Mouse (Mus musculus): ENCODE results near the gene Insl6.

Gene Insl6

GRCm38 (mm10) chr19:29285451-29285869 lies 39.7 kb downstream of the Insl6 start:
- DNase-seq = no peak

- no peak for DNase-seq
Measured at GRCm38 (mm10) chr19:29278944-29279587, 46.1 kb downstream of the Insl6 start.

DNA sequence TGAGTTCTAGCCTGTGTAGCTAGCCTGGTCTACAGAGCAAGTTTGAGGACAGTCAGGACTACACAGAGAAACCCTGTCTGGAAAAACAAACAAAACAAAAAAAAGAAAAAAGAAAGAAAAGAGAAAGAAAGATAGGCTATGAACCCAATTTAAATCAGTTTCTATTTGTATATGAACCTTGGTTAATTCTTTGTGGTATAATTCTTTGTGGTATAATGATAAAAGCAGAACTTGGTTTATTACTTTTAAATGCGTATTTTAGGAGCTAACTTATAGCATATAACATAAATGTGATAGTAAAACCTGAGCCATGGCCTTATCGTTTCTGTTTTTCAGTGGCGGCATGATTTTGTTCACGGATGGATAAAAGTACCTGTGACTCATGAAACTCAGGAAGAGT lies 48.7 kb downstream of the Insl6 start:
- no peak for DNase-seq

DNA sequence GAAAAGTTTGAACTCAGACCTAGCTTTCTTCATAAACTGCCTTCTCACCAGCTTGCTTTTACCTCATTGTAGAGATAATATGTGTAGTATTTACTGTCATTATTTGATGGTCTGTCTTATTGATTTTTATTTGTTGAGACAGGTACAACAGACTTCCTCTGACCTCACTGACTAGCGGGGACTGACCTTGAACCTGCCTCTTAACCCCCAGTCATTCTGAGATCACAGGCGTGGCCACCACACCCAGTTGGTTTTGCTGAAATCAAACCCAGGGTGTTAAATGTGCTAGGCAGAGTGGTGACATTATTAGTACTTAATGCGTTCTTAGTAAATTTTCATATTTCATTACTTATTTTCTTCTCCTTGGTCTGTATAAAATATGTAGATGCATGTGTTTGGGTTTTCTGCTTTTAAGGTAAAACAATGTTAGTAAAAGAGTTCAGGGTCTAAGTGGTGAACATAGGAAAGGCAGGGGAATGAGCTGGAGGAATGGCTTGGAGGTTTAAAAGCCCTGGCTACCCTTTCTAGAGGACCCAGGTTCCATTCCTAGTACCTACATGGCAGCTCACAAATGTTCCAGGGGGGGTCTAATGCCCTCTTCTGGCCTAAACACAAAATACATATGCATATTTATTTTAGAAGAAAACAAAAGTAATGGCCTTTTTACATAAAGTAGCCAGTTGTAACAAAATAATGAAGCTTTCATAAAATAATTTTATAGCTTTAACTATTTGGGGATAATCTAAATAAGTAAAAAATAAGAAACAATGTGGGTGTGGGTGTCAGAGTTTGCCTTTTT lies 52.9 kb downstream of the Insl6 start:
- DNase-seq = no peak
